Mouse (Mus musculus) lung, adult 2 months (tissue): Measurements from ENCODE around the gene Ier3.

Experiments
- CTCF ChIP-seq: fragments of 200-500 bp; IDR thresholded peaks from 2 replicates; pipeline ENCODE4 v1.5.1; 2011; ENCODE audit warnings: mild to moderate bottlenecking, low read length, control low read depth; ENCODE audit not compliant: insufficient read depth
- POLR2A ChIP-seq: fragments of 200-500 bp; IDR thresholded peaks from 2 replicates; pipeline ENCODE4 v1.6.1; 2011; ENCODE audit warnings: low read depth, mild to moderate bottlenecking, control low read depth, low read length, borderline replicate concordance; ENCODE audit errors: extremely low read depth

GRCm38 (mm10) chr17:35869346-35870067 lies 48.0 kb downstream of the Ier3 start:
- TF ChIP-seq CTCF: no peak
- no peak for TF ChIP-seq POLR2A
